Mouse (Mus musculus) olfactory bulb, adult 2 months (tissue): ENCODE results near the gene Mertk.

Experiments used
- CTCF ChIP-seq: fragments of 200-500 bp; IDR thresholded peaks from 2 replicates; pipeline ENCODE4 v1.5.1; 2012; ENCODE audit warnings: low read depth, mild to moderate bottlenecking, low read length, moderate library complexity; ENCODE audit not compliant: insufficient read depth
- POLR2A ChIP-seq: fragments of 200-500 bp; IDR thresholded peaks from 2 replicates; pipeline ENCODE4 v1.6.1; 2012; ENCODE audit warnings: mild to moderate bottlenecking, low read depth, low read length, moderate library complexity; ENCODE audit not compliant: insufficient read depth

- no peak for TF ChIP-seq CTCF
- TF ChIP-seq POLR2A = no peak
These were observed 134.3 kb downstream of the Mertk start for GRCm38 (mm10) chr2:128833035-128833434.
